Mouse (Mus musculus): ENCODE data around the gene F2rl1.
"Not testable (repeated sequence)": the region's sequence is repeated elsewhere in the genome, so short reads cannot be mapped to it uniquely, and the experiment has no call there.

The F2rl1 gene

GRCm38 (mm10) chr13:95533640-95534039 is 8.6 kb upstream of the F2rl1 start:
- no peak for DNase-seq

DNA sequence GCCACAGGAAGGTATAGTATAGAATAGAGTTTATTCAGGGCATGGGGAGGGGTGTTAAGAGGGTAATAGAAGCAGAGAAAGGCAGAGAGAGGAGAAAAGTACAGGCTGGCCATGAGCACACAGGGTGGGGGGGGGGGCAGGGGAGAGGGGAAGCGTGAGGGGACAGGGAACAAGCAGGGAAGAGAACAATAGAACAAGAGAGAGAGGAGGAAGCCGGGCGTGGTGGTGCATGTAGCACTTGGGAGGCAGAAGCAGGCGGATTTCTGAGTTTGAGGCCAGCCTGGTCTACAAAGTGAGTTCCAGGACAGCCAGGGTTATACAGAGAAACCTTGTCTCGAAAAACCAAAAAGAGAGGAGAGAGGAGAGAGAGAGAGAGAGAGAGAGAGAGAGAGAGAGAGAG is 8.1 kb upstream of the F2rl1 start:
- DNase-seq, result not testable (repeated sequence)

GRCm38 (mm10) chr13:95531273-95532045 is 6.4 kb upstream of the F2rl1 start:
- DNase-seq, result peak; percentile 47

GRCm38 (mm10) chr13:95529246-95529645 is 4.2 kb upstream of the F2rl1 start:
- no peak for DNase-seq

GRCm38 (mm10) chr13:95524424-95524673 is 678 bp downstream of the F2rl1 start:
- no peak for DNase-seq

GRCm38 (mm10) chr13:95523659-95524423 is 1.2 kb downstream of the F2rl1 start:
- DNase-seq, result peak; percentile 85

- peak; percentile 24 for DNase-seq
Observed at GRCm38 (mm10) chr13:95522176-95522575, 2.9 kb downstream of the F2rl1 start.

GRCm38 (mm10) chr13:95521029-95521428 is 4.0 kb downstream of the F2rl1 start:
- DNase-seq, result no peak

DNA sequence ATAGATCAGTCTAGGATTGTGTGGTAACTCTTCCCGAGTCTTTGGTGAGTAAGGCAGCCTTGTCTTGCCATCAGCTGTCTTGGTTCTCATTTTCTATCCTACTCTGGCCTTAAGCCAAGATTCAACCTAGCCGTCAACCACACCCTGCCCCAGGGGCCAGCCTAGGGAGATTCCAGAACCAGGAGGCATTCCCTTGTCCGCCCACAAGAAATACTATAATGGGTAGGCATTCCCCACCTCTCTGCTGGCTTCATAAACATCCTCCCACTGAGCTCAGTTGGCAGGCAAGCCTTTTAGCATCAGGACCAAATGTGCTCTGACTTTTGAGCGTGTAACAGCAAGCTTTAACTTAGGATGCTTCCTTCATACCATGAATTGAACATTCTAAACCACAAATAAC is 10.3 kb downstream of the F2rl1 start:
- no peak for DNase-seq

DNA sequence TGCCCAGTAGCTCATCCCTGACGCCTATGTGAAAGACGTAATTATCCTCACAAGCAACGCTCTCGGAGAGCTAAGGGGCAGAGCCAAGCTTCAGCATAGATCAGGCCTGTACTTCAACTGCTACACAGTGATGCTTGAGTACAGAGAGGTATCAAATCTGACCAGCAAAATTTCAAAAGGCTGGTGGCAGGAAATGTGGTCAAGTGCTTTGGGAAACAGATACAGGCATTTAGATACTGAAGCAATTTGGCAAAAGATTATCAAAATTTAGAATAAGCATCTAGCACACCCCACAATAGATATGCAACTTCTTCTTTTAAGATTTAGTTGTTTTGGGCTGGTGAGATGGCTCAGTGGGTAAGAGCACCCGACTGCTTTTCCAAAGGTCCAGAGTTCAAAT is 15.0 kb downstream of the F2rl1 start:
- DNase-seq, result no peak

DNA sequence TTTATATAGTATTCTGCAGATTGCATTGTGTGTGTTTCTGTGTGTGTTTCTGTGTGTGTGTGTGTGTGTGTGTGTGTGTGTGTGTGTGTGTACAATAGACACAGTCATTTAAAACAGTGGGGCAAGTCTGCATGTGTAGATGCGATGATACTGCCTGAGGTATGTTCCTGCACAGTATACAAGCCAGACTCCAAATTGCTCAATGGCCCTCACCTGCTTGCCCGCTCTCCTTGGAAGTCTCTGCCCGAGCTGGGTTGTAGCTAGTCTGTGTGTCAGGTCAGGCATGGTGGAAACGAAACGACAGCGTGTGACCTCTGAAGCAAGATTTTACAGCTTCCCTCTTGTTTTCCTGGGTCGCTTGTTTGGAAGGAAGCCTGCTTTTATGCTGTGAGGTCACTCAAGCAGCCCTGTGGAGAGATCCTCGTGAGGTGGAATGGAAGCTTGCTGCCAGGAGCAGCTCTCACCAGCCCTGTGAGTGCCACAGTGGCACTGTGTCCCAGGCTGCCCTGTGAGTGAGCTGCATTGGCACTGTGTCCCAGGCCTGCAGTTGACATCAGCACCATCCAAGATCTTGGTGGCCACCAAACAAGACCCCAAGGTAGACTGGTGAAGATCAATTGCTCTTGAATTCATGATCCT is 21.6 kb downstream of the F2rl1 start:
- DNase-seq, result no peak

GRCm38 (mm10) chr13:95496601-95497000 is 28.4 kb downstream of the F2rl1 start:
- DNase-seq, result no peak

- no peak for DNase-seq
Observed at GRCm38 (mm10) chr13:95494812-95495211, 30.2 kb downstream of the F2rl1 start.

- DNase-seq, result no peak
Observed at GRCm38 (mm10) chr13:95493296-95493695, 31.7 kb downstream of the F2rl1 start.

GRCm38 (mm10) chr13:95491327-95491726 is 33.7 kb downstream of the F2rl1 start:
- DNase-seq, result peak; percentile 16

- peak; percentile 17 for DNase-seq
Observed at GRCm38 (mm10) chr13:95484664-95485063, 40.4 kb downstream of the F2rl1 start.

DNA sequence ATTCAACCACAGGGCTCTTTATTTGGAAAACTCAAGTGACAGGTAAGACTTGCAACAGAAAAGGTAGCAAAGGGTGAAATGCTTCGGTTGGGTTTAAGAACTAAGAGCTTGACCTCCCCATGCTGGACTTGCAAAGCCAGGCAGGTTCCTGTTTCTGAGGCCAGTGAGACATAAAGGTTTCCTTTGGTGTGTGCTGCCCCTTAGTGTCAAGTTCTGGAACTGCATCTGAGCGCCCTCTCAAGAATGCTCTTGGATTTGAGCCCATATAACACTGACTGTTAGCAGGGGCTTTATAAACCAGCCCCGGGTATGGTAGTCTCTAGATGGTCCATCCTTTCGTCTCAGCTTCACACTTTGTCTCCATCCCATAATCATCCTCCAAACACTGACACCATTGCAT is 43.6 kb downstream of the F2rl1 start:
- peak; percentile 78 for DNase-seq

DNA sequence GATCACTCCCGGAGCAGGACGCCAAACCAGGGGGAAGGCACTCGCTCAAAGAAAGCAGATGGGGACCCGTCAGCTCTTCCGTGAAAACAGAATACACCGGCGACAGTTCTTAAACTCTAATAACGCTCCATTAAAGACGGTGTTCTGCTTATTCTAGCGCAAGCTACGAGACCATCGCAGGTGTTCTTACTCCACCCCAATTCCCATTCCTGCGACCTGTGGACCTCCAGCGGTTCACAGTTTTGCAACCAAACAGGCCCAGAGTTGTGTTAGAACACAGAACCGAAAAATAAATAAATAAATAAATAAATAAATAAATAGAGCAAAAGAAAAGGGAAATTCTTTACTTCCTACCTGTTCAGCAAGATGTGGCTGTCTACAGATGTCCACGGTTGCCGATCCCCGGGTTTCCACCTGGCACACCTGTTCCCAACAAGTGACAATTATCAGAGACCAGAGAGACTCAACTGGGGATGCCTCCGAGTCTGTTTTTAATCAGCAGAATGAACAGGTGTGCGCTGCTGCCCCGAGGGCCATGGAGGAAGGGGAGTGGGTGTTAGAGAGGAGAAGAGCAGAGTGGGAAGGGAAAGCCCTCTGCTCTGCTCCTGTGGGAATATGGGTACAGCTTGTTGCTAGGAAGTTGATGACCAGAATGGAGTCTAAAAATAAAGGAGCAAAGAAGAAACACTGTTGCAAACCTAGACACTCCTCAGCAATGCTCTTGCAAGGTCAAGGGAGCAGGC is 46.2 kb downstream of the F2rl1 start, which contains the start of gene S100z:
TSS of gene S100z (minus strand) at position 51 of the 743 bp plus-strand sequence.
- DNase-seq, result no peak

- no peak for DNase-seq
Observed at GRCm38 (mm10) chr13:95477173-95477572, 47.9 kb downstream of the F2rl1 start.

DNA sequence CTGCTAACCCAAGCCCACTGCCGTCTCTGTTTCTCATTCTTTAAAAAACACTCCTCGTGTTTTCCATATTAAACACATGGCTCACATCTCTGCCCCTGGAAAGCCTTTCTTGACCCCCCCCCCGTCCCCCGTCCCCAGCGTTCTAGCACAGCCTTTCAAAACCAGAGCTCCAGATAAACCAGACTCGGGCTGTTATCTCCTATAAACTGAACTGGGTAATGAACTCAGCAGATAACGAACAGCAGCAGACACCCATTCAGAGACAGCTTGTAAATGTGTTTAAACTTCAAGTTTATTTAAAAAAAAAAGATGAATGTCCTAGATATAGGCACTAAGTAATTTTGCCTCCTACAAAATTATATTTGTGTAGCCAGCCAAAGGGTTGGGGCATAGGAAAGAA is 49.9 kb downstream of the F2rl1 start:
- DNase-seq, result no peak

DNA sequence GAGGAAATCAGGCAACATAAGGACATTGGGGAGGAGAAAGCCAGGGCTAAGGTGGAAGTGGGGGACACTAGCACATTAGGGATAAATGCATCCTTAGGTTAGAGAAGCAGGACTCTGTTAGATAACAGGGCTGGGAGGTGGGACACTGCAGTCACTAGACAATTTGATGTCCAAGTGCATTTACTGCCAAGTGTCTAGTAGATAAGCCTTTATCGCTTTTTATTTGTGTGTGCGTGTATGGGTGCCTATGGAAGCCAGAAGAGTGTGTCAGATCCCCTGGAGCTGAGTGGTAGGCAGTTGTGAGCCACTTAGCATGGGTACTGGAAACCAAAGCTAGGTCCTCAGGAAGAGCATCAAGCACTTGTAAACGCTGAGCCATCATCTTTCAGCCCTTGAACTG is 50.7 kb downstream of the F2rl1 start:
- DNase-seq, result no peak

DNA sequence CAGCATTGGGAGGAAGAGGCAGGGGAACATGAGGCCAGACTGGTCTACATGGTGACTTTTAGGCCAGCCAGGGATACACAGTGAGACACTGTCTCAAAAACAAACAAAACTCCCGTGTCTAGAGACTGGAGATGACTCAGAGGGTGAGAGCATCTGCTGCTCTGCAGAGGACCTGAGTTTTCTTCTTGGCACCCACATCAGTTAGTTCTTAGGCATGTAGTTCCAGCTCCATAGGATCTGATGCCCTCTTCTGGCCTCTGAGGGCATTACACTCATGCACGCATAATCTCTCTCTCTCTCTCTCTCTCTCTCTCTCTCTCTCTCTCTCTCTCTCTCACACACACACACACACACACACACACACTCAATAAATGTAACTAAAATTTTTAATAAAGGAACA is 54.1 kb downstream of the F2rl1 start:
- no peak for DNase-seq
